Mouse (Mus musculus) ovary, adult 18-20 months (tissue): ENCODE results near the gene Ssh2.
A peak's percentile ranks its signal among the peaks of the same experiment; 100 is the strongest.
"Not testable (repeated sequence)": the region's sequence is repeated elsewhere in the genome, so short reads cannot be mapped to it uniquely, and the experiment has no call there.

Experiments
- DNase-seq: peaks from one replicate; pipeline ENCODE4 v3.0.0; 2022; ENCODE audit warnings: low spot score, mixed read lengths

Ssh2 gene

GRCm38 (mm10) chr11:77231514-77231913, 15.4 kb downstream of the Ssh2 start:
- no peak for DNase-seq

DNA sequence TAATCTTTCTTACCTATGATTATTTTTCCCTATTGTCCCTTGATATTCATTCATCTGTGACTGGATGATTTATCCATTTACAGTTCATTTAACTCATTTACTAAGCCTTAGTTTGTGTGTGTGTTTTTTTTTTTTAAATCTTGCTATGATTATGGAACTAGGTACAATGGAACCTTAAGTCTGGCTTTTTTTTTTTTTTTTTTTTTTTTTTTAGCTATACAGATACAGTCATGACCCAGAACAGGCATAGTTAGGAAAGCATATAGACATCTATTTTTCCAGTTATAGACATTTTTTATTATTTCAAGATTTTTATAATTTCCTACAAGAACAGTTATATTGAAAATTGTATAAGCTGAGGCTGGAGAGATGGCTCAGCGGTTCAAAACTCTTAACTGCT, 19.2 kb downstream of the Ssh2 start:
- DNase-seq, result no peak

- no peak for DNase-seq
Measured at GRCm38 (mm10) chr11:77239658-77240345, 23.7 kb downstream of the Ssh2 start.

DNA sequence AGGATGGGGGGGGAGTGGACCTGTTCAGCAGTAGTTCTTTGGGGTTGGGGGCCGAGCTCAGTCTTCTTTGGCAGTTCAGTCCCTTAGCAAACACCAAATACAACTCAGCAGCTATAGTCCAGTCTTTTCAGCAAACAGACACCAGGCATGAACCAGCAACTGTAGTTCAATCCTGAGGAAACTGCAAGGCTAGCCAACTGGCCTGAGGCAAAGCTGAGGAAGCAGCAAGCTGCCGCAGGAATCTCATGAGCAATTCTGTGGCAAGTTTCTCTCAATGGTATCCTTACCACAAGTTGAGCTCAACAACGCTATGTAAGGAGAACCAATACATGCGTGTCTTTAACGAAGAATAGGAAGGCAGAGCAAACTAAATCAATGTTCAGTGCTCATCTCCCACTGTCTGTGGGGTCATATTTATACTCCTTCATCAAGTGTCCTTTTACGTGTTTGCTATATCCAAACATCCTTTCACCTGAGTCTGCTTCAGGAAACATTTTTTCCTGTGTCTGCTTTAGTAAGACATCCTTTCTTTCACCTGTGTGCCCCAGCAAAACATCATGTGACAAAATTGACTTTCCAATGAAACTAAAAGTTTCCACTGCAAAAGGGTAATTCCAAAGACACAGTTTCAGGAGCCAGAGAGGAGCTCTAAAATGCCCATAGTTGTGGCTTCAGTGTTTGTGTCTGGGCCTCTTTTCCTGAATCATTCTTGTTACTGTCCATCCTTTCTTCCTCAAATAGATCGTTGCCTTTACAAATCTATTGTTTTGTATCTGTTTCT, 24.6 kb downstream of the Ssh2 start:
- DNase-seq, result no peak

- DNase-seq, result no peak
Measured at GRCm38 (mm10) chr11:77242912-77243311, 26.8 kb downstream of the Ssh2 start.

- no peak for DNase-seq
Measured at GRCm38 (mm10) chr11:77252826-77253225, 36.7 kb downstream of the Ssh2 start.

GRCm38 (mm10) chr11:77259441-77259840, 43.4 kb downstream of the Ssh2 start:
- no peak for DNase-seq

DNA sequence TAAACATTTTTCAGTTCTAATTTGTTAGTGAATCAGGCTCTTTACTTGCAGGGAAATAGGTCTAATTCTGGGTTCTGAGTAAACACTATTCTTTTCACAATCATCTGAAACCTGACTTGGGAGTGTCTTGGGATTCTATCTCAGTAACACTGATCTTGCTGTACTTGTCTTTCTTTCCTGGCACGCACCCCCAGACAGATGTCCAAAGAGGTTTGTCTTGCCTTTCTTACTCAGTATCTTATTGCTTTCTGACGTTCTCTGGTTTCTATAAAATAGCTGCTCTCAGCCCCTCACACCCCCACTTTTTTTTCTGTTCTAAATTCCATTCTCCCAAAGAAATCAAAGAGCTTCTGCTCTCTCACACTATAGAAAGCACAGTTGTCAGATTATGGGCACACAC, 51.3 kb downstream of the Ssh2 start:
- DNase-seq, result no peak

- DNase-seq, result no peak
Measured at GRCm38 (mm10) chr11:77276000-77276399, 59.9 kb downstream of the Ssh2 start.

DNA sequence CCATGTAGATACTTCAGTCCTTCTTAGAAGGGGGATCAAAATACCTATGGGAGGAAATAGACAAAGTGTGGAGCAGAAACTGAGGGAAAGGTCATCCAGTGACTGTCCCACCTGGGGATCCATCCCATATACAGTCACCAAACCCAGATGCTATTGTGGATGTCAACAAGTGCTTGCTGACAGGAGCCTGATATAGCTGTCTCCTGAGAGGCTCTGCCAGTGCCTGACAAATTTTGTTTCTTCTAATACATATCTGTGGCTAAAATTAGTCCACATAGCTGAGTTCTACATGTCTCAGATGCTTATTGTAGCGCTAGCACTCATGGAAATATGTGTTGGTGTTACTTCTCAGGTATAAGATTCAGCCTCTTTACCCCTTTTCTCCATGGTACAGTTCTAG, 62.5 kb downstream of the Ssh2 start:
- DNase-seq, result not testable (repeated sequence)

DNA sequence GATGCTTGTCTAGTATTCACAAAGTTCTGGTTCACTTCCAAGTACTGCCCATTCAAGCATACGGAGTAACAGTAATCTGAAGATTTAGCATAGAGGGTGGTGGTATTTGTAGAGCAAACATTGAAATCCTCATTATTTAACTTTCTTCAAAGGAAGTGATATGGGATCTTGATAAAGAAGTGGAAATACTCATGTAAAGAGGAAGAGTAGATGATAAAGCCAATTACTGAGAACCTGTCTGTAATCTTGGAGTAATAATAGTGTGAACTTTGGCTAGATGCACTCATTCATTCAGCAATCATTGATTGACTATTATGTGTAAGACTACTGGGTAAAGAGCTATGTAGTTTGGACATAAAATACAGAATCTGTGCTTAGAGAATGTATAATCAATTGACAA, 64.1 kb downstream of the Ssh2 start:
- DNase-seq, result no peak

DNA sequence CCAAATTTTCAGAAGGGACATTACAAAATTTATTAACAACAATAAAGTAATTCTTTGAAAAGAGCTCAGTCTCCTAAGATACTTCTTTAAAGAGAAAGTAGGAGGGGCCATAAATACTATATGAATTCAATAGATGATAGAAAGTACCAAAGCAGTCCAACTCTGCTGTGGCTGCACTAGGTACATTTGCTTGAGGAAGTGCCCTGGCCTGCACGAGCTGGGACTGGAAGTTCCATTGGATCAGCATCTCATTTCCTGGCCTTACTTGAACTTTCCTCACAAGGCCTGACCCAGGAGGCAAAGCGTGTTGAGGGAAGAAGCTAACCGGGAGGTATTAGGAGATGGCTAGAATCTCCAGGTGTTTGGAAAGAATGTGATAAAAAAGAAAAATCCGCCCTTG, 75.4 kb downstream of the Ssh2 start:
- DNase-seq, result no peak

DNA sequence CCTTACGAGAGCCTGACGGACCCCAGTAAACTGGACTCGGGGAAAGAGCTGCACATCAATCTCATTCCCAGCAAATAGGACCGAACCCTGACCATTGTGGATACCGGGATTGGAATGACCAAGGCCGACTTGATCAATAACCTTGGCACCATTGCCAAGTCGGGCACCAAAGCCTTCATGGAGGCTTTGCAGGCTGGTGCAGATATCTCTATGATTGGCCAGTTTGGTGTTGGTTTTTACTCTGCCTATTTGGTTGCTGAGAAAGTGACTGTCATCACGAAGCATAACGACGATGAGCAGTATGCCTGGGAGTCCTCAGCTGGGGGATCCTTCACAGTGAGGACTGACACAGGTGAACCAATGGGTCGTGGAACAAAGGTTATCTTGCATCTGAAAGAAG, 77.6 kb downstream of the Ssh2 start:
- DNase-seq, result not testable (repeated sequence)

- no peak for DNase-seq
Measured at GRCm38 (mm10) chr11:77297246-77297645, 81.2 kb downstream of the Ssh2 start.

GRCm38 (mm10) chr11:77307205-77307604, 91.1 kb downstream of the Ssh2 start:
- no peak for DNase-seq

- no peak for DNase-seq
Measured at GRCm38 (mm10) chr11:77308533-77308932, 92.4 kb downstream of the Ssh2 start.

GRCm38 (mm10) chr11:77317721-77318477, 101.8 kb downstream of the Ssh2 start:
- DNase-seq, result no peak

GRCm38 (mm10) chr11:77318478-77319118, 102.5 kb downstream of the Ssh2 start:
- no peak for DNase-seq

- DNase-seq, result no peak
Measured at GRCm38 (mm10) chr11:77321214-77321613, 105.1 kb downstream of the Ssh2 start.

DNA sequence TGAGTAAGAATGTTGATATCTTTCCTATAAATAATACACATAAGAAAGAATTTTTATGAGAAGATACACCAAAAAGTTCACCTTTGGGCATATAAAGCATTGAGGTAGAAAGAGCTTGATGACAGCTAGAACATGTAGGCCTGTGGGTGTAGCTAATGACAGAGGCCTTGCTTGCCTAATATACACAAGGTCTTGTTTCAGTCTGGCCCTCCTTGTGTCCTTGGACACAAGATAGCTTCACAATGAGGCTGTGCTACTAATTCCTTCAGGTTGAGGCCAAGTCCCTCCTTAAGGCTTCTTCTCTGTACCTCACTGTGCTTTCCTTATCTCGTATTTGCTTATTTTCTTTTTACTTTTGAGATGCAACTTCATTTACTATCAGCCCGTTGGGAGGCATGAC, 114.4 kb downstream of the Ssh2 start:
- peak; percentile 53 for DNase-seq

DNA sequence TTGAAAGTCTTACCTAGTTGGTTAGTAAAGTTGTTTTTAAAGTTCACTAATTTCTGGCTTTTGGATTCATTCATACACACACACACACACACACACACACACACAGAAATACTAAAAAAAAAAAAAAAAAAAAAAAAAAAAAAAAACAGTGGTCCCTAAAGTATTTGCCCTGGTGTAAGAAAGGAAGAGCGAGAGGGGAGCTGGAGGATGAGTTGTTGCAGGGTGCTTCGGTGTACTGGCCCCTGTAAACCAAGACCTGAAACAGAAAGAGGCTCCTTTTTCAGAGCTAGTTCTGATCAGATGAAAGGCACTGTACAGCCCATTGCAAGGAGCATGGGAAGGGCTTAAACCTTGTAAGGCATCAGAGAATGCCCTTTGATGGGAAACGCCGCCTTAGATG, 131.2 kb downstream of the Ssh2 start:
- DNase-seq, result no peak

DNA sequence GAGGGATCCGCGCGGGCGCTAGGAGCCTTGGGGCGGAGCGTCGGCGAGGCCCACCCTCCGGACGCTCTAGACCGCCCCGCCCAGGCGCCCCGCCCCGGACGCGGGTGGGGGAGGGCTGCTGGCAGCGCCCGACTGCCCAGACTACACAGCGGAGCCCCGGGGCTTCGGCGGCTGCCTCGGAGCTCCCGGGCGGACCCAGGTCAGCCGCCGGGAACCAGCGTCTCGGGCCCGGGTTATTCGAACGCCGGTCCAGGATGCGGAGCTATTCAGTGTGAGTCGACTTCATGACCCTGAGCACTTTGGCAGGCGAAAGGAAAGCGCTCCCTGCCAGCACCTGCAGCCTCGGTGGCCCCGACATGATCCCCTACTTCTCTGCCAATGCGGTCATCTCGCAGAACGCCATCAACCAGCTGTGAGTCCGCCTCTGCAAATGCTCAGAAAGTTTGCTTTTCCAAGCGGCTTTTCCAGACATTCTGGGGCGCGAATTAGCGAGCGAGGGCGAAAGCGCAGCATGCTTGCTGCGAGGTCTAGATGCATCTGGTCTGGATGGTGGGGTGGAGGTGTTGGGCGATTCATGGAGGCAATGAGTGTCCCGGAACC, 132.2 kb downstream of the Ssh2 start:
- DNase-seq, result peak; percentile 85
